Mouse (Mus musculus): ENCODE measurements at regions not wholly inside any gene's neighbourhood (a gene's known extent, or its start where the extent isn't known, plus 50 kb on each side); places are given as distances from the start of the nearest gene placed in this dataset.

- TF ChIP-seq POLR2A (IDR thresholded peaks at IDR 0.05; ENCODE audit: borderline replicate concordance, insufficient read depth, low read length), result no peak
- no peak for TF ChIP-seq CTCF (IDR thresholded peaks at IDR 0.05; ENCODE audit: borderline replicate concordance, insufficient read depth, low read depth, low read length)
Observed at GRCm38 (mm10) chrX:145619649-145620048, 114.7 kb upstream of the Amot start.
